Mouse (Mus musculus): ENCODE data around the gene Lrsam1. TPM values are rescaled to one million over a fixed set of nuclear protein-coding genes. Genes with fewer than 3 reads are reported as not detected.

The Lrsam1 gene
- polyA plus RNA-seq, 1 experiment from 2014 or later: 18.1 TPM

GRCm38 (mm10) chr2:32940483-32940882 is 20.9 kb downstream of the Lrsam1 start:
- no peak overlapping the region for H3K9ac ChIP-seq (replicated peaks)
- WGBS: 93% methylated on average over 4 of the region's 4 CpGs
- H3K36me3 ChIP-seq: peaks cover 84% of the 10 kb centered on the region
- no peaks in the 10 kb centered on the region for H3K9me3 ChIP-seq
- no peak for ATAC-seq
- no peak overlapping the region for H3K4me3 ChIP-seq (replicated peaks)
- no peak overlapping the region for H3K27ac ChIP-seq
- no peak overlapping the region for H3K4me2 ChIP-seq (replicated peaks)
- H3K27me3 ChIP-seq: no peaks in the 10 kb centered on the region
- H3K4me1 ChIP-seq (replicated peaks): no peaks in the 10 kb centered on the region

GRCm38 (mm10) chr2:32939418-32939817 is 22.0 kb downstream of the Lrsam1 start:
- no peak for ATAC-seq
- Histone ChIP-seq H3K27me3 (no peaks in the 10 kb centered on the region), H3K27ac (no peak overlapping the region), H3K4me3 (replicated peaks) (no peak overlapping the region), H3K4me1 (replicated peaks) (no peaks in the 10 kb centered on the region), H3K36me3 (peaks cover 84% of the 10 kb centered on the region), H3K9ac (replicated peaks) (no peak overlapping the region), H3K9me3 (no peaks in the 10 kb centered on the region), H3K4me2 (replicated peaks) (no peak overlapping the region)
- 70% methylated on average over 5 of the region's 5 CpGs for WGBS

GRCm38 (mm10) chr2:32938741-32939140 is 22.7 kb downstream of the Lrsam1 start:
- no peak for ATAC-seq
- no peak overlapping the region for H3K9ac ChIP-seq (replicated peaks)
- H3K36me3 ChIP-seq: peaks cover 85% of the 10 kb centered on the region
- H3K4me1 ChIP-seq (replicated peaks): no peaks in the 10 kb centered on the region
- no peak overlapping the region for H3K4me2 ChIP-seq (replicated peaks)
- WGBS: 91% methylated on average over 5 of the region's 5 CpGs
- H3K9me3 ChIP-seq: no peaks in the 10 kb centered on the region
- H3K4me3 ChIP-seq (replicated peaks): no peak overlapping the region
- no peak overlapping the region for H3K27ac ChIP-seq
- H3K27me3 ChIP-seq: no peaks in the 10 kb centered on the region

GRCm38 (mm10) chr2:32931730-32932129 is 29.7 kb downstream of the Lrsam1 start:
- ATAC-seq: no peak

GRCm38 (mm10) chr2:32928947-32929829 is 32.2 kb downstream of the Lrsam1 start:
- ATAC-seq: 0 out of 2 replicates have a peak, but pooled peaks have one; percentile 18
- H3K27me3 ChIP-seq: no peaks in the 10 kb centered on the region
- H3K4me2 ChIP-seq (replicated peaks): no peak overlapping the region
- H3K4me1 ChIP-seq (replicated peaks): no peaks in the 10 kb centered on the region
- 87% methylated on average over 19 of the region's 19 CpGs for WGBS
- no peaks in the 10 kb centered on the region for H3K9me3 ChIP-seq
- no peak overlapping the region for H3K9ac ChIP-seq (replicated peaks)
- H3K4me3 ChIP-seq (replicated peaks): no peak overlapping the region
- H3K36me3 ChIP-seq: peaks cover 69% of the 10 kb centered on the region
- no peak overlapping the region for H3K27ac ChIP-seq

More at GRCm38 (mm10) chr2:32931730-32932129, 29.7 kb downstream of the Lrsam1 start:
- no peaks in the 10 kb centered on the region for H3K27me3 ChIP-seq
- WGBS: 79% methylated on average over 7 of the region's 7 CpGs
- H3K27ac ChIP-seq: no peak overlapping the region
- no peaks in the 10 kb centered on the region for H3K9me3 ChIP-seq
- no peak overlapping the region for H3K4me2 ChIP-seq (replicated peaks)
- no peaks in the 10 kb centered on the region for H3K4me1 ChIP-seq (replicated peaks)
- no peak overlapping the region for H3K9ac ChIP-seq (replicated peaks)
- H3K36me3 ChIP-seq: peaks cover 71% of the 10 kb centered on the region
- no peak overlapping the region for H3K4me3 ChIP-seq (replicated peaks)

- Histone ChIP-seq H3K27ac (no peak overlapping the region), H3K4me2 (replicated peaks) (no peak overlapping the region), H3K4me3 (replicated peaks) (no peak overlapping the region), H3K4me1 (replicated peaks) (no peaks in the 10 kb centered on the region), H3K36me3 (peaks cover 69% of the 10 kb centered on the region), H3K27me3 (no peaks in the 10 kb centered on the region), H3K9me3 (no peaks in the 10 kb centered on the region), H3K9ac (replicated peaks) (no peak overlapping the region)
- WGBS: 31% methylated on average over 10 of the region's 10 CpGs
- ATAC-seq: peak; percentile 68
Observed at GRCm38 (mm10) chr2:32928235-32928946, 33.0 kb downstream of the Lrsam1 start.

- Histone ChIP-seq H3K9me3 (no peaks in the 10 kb centered on the region), H3K9ac (replicated peaks) (no peak overlapping the region), H3K4me2 (replicated peaks) (no peak overlapping the region), H3K36me3 (peaks cover 69% of the 10 kb centered on the region), H3K4me3 (replicated peaks) (no peak overlapping the region), H3K27me3 (no peaks in the 10 kb centered on the region), H3K4me1 (replicated peaks) (no peaks in the 10 kb centered on the region), H3K27ac (no peak overlapping the region)
- ATAC-seq: no peak
- 77% methylated on average over 15 of the region's 15 CpGs for WGBS
Observed at GRCm38 (mm10) chr2:32927624-32928234, 33.7 kb downstream of the Lrsam1 start.

GRCm38 (mm10) chr2:32926330-32927075 is 34.9 kb downstream of the Lrsam1 start:
- no peak for ATAC-seq
- Histone ChIP-seq H3K27ac (no peak overlapping the region), H3K9ac (replicated peaks) (no peak overlapping the region), H3K27me3 (no peaks in the 10 kb centered on the region), H3K9me3 (no peaks in the 10 kb centered on the region), H3K4me1 (replicated peaks) (no peaks in the 10 kb centered on the region), H3K4me2 (replicated peaks) (no peak overlapping the region), H3K36me3 (peaks cover 70% of the 10 kb centered on the region), H3K4me3 (replicated peaks) (no peak overlapping the region)
- 92% methylated on average over 12 of the region's 12 CpGs for WGBS

GRCm38 (mm10) chr2:32924306-32924844 is 37.0 kb downstream of the Lrsam1 start:
- Histone ChIP-seq H3K27me3 (no peaks in the 10 kb centered on the region), H3K27ac (no peak overlapping the region), H3K36me3 (peaks cover 85% of the 10 kb centered on the region), H3K9ac (replicated peaks) (0 out of 2 replicates have a peak overlapping the region, but pooled peaks have one; percentile 28), H3K4me2 (replicated peaks) (no peak overlapping the region), H3K9me3 (no peaks in the 10 kb centered on the region), H3K4me3 (replicated peaks) (no peak overlapping the region), H3K4me1 (replicated peaks) (no peaks in the 10 kb centered on the region)
- 71% methylated on average over 10 of the region's 10 CpGs for WGBS
- no peak for ATAC-seq

GRCm38 (mm10) chr2:32923551-32924250 is 37.7 kb downstream of the Lrsam1 start:
- H3K36me3 ChIP-seq: peaks cover 85% of the 10 kb centered on the region

GRCm38 (mm10) chr2:32922564-32922963 is 38.9 kb downstream of the Lrsam1 start:
- Histone ChIP-seq H3K4me2 (replicated peaks) (no peak overlapping the region), H3K9me3 (no peaks in the 10 kb centered on the region), H3K4me3 (replicated peaks) (no peak overlapping the region), H3K9ac (replicated peaks) (no peak overlapping the region), H3K27ac (no peak overlapping the region), H3K4me1 (replicated peaks) (no peaks in the 10 kb centered on the region), H3K36me3 (peaks cover 94% of the 10 kb centered on the region), H3K27me3 (no peaks in the 10 kb centered on the region)
- ATAC-seq: no peak
- whole genome bisulfite sequencing: 92% methylated on average over 13 of the region's 13 CpGs

More at GRCm38 (mm10) chr2:32923551-32924250, 37.7 kb downstream of the Lrsam1 start:
- ATAC-seq: no peak
- no peaks in the 10 kb centered on the region for H3K9me3 ChIP-seq
- 95% methylated on average over 24 of the region's 24 CpGs for WGBS
- no peak overlapping the region for H3K27ac ChIP-seq
- H3K4me2 ChIP-seq (replicated peaks): no peak overlapping the region
- no peak overlapping the region for H3K9ac ChIP-seq (replicated peaks)
- no peaks in the 10 kb centered on the region for H3K27me3 ChIP-seq
- H3K4me3 ChIP-seq (replicated peaks): no peak overlapping the region
- H3K4me1 ChIP-seq (replicated peaks): no peaks in the 10 kb centered on the region

All from midbrain, embryonic 13.5 days (tissue).